Comparison of ENCODE assay signal across 25 mouse cellular contexts in the genomic region with DNA sequence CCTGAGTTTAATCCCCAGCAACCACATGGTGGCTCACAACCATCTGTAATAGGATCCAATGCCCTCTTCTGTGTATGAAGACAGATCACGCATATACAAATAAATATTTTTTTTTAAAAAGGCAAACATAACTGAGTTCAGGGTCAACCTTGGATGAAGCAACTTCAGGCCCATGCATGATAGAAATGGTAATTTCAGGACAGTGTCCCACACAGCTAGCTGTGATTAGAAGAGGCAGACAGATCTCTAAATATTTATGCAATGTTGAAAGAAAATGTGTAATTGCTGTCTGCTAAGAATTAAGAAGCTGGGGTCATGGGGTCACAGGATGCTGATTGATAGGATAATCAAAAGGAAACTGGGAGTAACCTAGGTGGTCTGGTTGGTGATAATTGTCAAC.
DNase-seq lines count a peak whose midpoint lies in the region; ATAC-seq and TF ChIP-seq lines count a peak whose summit lies in the region.
"Had no signal": no experiment of that assay in that cellular context is flagged by ENCODE, and none has a peak within 500 bp of the region (broad histone marks: within the 10 kb centered on the region; RNA-seq: fewer than 3 reads in every experiment).

No protein-coding gene starts in this region.

- no peak overlapping the region for H3K27ac ChIP-seq in lung, embryonic 15.5 days
- H3K27ac ChIP-seq in lung, postnatal 0 days (ENCODE audit: low read length) = no peak overlapping the region
- H3K27ac ChIP-seq: embryonic facial prominence, embryonic 10.5 days; embryonic facial prominence, embryonic 12.5 days; forebrain, embryonic 13.5 days; forebrain, embryonic 15.5 days had no signal

- no peak overlapping the region for H3K4me3 ChIP-seq in lung, embryonic 15.5 days
- no peak overlapping the region for H3K4me3 ChIP-seq in lung, postnatal 0 days (ENCODE audit: low read depth, low read length)
- H3K4me3 ChIP-seq: embryonic facial prominence, embryonic 10.5 days; embryonic facial prominence, embryonic 12.5 days; forebrain, embryonic 13.5 days; forebrain, embryonic 15.5 days had no signal

- H3K4me1 ChIP-seq in lung, embryonic 15.5 days = no peaks in the 10 kb centered on the region
- no peaks in the 10 kb centered on the region for H3K4me1 ChIP-seq in lung, postnatal 0 days (ENCODE audit: insufficient read depth, low read depth, low read length)
- H3K4me1 ChIP-seq: embryonic facial prominence, embryonic 10.5 days; embryonic facial prominence, embryonic 12.5 days; forebrain, embryonic 13.5 days; forebrain, embryonic 15.5 days had no signal

- TF ChIP-seq CTCF in lung, postnatal 0 days (IDR thresholded peaks at IDR 0.05) = no peak

- ATAC-seq in lung, embryonic 15.5 days (ENCODE audit: borderline replicate concordance, extremely low read depth, low FRiP score, low TSS enrichment) = peak; percentile 55; the same call in 1 of the 2 replicates
- ATAC-seq in lung, postnatal 0 days = no peak
- ATAC-seq: activated CD4-positive, CD25-positive, alpha-beta regulatory T cell, adult 4 months; CD4-positive, CD25-positive, alpha-beta regulatory T cell, adult 4 months; forebrain, embryonic 13.5 days; forebrain, embryonic 15.5 days; forebrain, postnatal 0 days; Patski had no signal

- DNase-seq in embryo, embryonic 11 days = peak; percentile 2
- no peak for DNase-seq in embryo, embryonic 9.5 days (ENCODE audit: extremely low spot score)
- no peak for DNase-seq in lung, postnatal 25 days (ENCODE audit: low spot score)
- peak; percentile 11 for DNase-seq in lung, postnatal 0 days (ENCODE audit: low spot score)
- DNase-seq in lung, postnatal 4 days = no peak
- DNase-seq: adrenal gland, adult 8-10 months; adrenal gland, postnatal 14 days; adrenal gland, postnatal 36 days; B cell, adult 2 months; cerebellum, adult 11-12 months; cerebellum, adult 2 months; cerebellum, adult 9-10 months; cerebellum, postnatal 10 days; cerebellum, postnatal 25 days; forebrain, postnatal 0 days had no signal

- no peaks in the 10 kb centered on the region for H3K36me3 ChIP-seq in lung, embryonic 15.5 days
- no peaks in the 10 kb centered on the region for H3K36me3 ChIP-seq in lung, postnatal 0 days (ENCODE audit: insufficient read depth, low read length)
- H3K36me3 ChIP-seq: embryonic facial prominence, embryonic 10.5 days; embryonic facial prominence, embryonic 12.5 days; forebrain, embryonic 15.5 days; G1E had no signal

- TF ChIP-seq EP300 in lung, postnatal 0 days (IDR thresholded peaks at IDR 0.05) = no peak

- no peaks in the 10 kb centered on the region for H3K9me3 ChIP-seq in lung, embryonic 15.5 days
- no peaks in the 10 kb centered on the region for H3K9me3 ChIP-seq in lung, postnatal 0 days (ENCODE audit: low read length)
- H3K9me3 ChIP-seq: embryonic facial prominence, embryonic 10.5 days; embryonic facial prominence, embryonic 12.5 days; forebrain, embryonic 13.5 days; forebrain, embryonic 15.5 days; G1E had no signal

- no peak overlapping the region for H3K4me2 ChIP-seq in lung, embryonic 15.5 days
- H3K4me2 ChIP-seq in lung, postnatal 0 days (replicated peaks; ENCODE audit: low read depth, low read length) = no peak overlapping the region
- H3K4me2 ChIP-seq: embryonic facial prominence, embryonic 12.5 days; forebrain, embryonic 13.5 days; forebrain, embryonic 15.5 days had no signal

- no peaks in the 10 kb centered on the region for H3K27me3 ChIP-seq in lung, embryonic 15.5 days
- no peaks in the 10 kb centered on the region for H3K27me3 ChIP-seq in lung, postnatal 0 days (replicated peaks; ENCODE audit: insufficient read depth, low read length)
- H3K27me3 ChIP-seq: CH12.LX; embryonic facial prominence, embryonic 12.5 days; forebrain, embryonic 13.5 days; forebrain, embryonic 15.5 days had no signal

- WGBS in lung, embryonic 15.5 days = 39% methylated on average over 1 of the region's 1 CpGs
- 38% methylated on average over 1 of the region's 1 CpGs for WGBS in lung, postnatal 0 days

- no peak overlapping the region for H3K9ac ChIP-seq in lung, embryonic 15.5 days
- H3K9ac ChIP-seq in lung, postnatal 0 days (replicated peaks; ENCODE audit: low read depth) = no peak overlapping the region
- H3K9ac ChIP-seq: embryonic facial prominence, embryonic 12.5 days; forebrain, embryonic 13.5 days; forebrain, embryonic 15.5 days; forebrain, postnatal 0 days had no signal

Comparison
In these comparisons a context has a peak if more than half of its experiments do, and no peak if none do; other contexts are left out.
1. DNase-seq: peak in embryo, embryonic 11 days (single experiment) and lung, postnatal 0 days (single experiment); none in embryo, embryonic 9.5 days (single experiment), lung, postnatal 25 days (single experiment) and lung, postnatal 4 days (0 of 2).